Mouse (Mus musculus) limb, embryonic 13.5 days (tissue): ENCODE results near the gene Syt3. TPM values are rescaled to one million over a fixed set of nuclear protein-coding genes. Genes with fewer than 3 reads are reported as not detected.

Source experiments
- ATAC-seq: fragments of 200-750 bp; cut with Nextera tagmentation; 2 replicates; pipeline ENCODE4 v1.8.0; 2017; ENCODE audit warnings: low read depth, moderate number of reproducible peaks, moderate TSS enrichment; ENCODE audit not compliant: low FRiP score
- H3K27ac ChIP-seq: fragments of 300-500 bp; sonication (generic); 2 replicates; pipeline ENCODE4 v1.5.1; 2015; ENCODE audit warnings: inconsistent platforms, mild to moderate bottlenecking, moderate library complexity
- H3K27me3 ChIP-seq: fragments of 300-500 bp; sonication (generic); 2 replicates; pipeline ENCODE4 v1.6.1; 2015; ENCODE audit warnings: mild to moderate bottlenecking, inconsistent platforms
- H3K36me3 ChIP-seq: fragments of 300-500 bp; sonication (generic); 2 replicates; pipeline ENCODE4 v1.6.1; 2015; ENCODE audit warnings: inconsistent platforms, mild to moderate bottlenecking, moderate library complexity
- H3K4me1 ChIP-seq: fragments of 300-500 bp; sonication (generic); 2 replicates; pipeline ENCODE4 v1.6.1; 2015; ENCODE audit warnings: inconsistent platforms
- H3K4me2 ChIP-seq: fragments of 300-500 bp; sonication (generic); replicated peaks from 2 replicates; pipeline ENCODE4 v1.6.1; 2015; ENCODE audit warnings: inconsistent platforms, mild to moderate bottlenecking, moderate library complexity
- H3K4me3 ChIP-seq: fragments of 300-500 bp; sonication (generic); 2 replicates; pipeline ENCODE4 v1.5.1; 2015; ENCODE audit warnings: moderate library complexity, mild to moderate bottlenecking, inconsistent platforms
- H3K9ac ChIP-seq: fragments of 300-500 bp; sonication (generic); 2 replicates; pipeline ENCODE4 v1.6.1; 2015; ENCODE audit warnings: mild to moderate bottlenecking, inconsistent platforms
- H3K9me3 ChIP-seq: fragments of 300-500 bp; sonication (generic); 2 replicates; pipeline ENCODE4 v1.6.1; 2016; ENCODE audit warnings: inconsistent platforms
- WGBS: fragments of 180-500 bp; shearing (Covaris S2); methylation state at CpG from one replicate; pipeline ENCODE4 v1.1.7; 2015; 5-methylcytosine and 5-hydroxymethylcytosine counted together
- polyA plus RNA-seq: library from polyadenylated mRNA; unstranded; fragments of >200 nt; fragmentation: Nextera tagmentation; extraction: Ambion mirVana; gene quantifications from 2 replicates; pipeline ENCODE4 v1.2.1, GENCODE M21; 2015

Gene Syt3
- polyA plus RNA-seq, 1 experiment from 2014 or later: 3.5 TPM

DNA sequence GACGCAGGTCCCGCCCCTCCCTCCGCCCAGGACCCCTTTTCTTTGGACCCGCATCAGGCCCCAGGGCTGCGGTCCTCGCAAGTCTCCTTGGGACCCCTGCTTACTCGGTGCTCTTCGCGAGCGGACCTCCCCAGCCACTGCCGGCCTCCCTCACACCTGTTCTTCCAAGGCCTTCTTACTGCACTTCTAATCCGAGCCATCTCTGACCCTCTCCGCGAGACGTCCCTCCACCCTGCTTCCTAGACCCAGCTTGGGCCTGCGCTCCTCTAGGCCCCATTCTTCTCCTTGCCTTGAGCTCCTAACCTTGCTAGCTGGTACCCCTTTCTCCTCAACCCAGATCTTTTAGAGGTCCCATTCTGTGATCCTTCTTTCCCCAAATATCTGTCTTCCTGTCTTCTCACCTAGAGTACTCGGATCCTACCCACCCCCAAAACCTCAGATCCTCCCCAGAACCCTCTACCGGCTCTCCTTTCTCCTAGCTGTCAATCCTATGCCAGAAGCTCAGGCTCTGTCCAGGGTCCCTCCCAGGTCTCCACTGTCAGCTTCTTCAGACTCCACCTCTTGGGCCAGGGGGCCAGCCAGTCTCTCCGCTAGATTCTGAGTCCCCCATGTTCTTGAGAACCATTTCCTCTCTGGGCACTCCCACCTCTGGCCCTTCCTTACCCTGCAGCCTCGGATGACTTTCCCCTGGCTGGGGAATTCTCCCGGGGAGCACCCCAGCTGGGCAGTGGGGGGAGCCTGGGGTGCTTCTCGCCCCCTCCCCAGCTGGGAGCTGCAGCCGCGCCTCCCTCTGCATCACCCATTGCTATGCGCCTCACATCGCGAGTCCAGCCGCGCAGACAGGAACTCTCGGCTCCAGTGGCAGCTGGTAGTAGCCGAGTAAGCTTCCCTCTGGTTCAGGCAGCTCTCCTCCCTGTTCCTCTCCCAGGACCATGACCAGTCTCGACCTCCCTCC lies 45.9 kb downstream of the Syt3 start:
- Histone ChIP-seq H3K27ac (no peak overlapping the region), H3K4me1 (peaks cover 25% of the 10 kb centered on the region), H3K4me3 (peak overlapping the region; percentile 64), H3K9ac (peak overlapping the region; percentile 78), H3K27me3 (peaks cover 85% of the 10 kb centered on the region), H3K9me3 (no peaks in the 10 kb centered on the region), H3K36me3 (no peaks in the 10 kb centered on the region), H3K4me2 (peak overlapping the region; percentile 81)
- WGBS: 3% methylated on average over 32 of the region's 32 CpGs
- no peak for ATAC-seq

DNA sequence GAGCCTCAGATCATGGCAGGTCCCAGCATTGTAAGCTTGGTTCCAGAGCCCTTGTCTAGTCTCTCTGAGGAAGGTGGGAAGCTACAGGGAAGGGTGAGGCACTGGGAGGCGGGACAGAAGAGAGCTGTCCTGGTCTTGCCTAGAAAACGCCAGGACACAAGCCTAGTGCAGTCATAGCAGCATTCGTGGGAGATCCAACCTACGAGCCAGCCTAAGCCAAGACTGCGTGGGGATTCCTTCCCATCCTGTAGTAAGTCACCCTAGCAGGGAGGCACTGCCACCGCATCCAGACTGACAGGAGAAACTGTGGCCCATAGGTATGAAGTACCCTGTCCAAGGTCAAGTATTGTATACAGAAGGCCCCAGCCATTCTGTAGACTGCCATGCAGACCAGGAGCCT lies 48.6 kb downstream of the Syt3 start:
- Histone ChIP-seq H3K4me3 (no peak overlapping the region), H3K4me2 (no peak overlapping the region), H3K9me3 (no peaks in the 10 kb centered on the region), H3K27me3 (peaks cover 87% of the 10 kb centered on the region), H3K9ac (no peak overlapping the region), H3K27ac (no peak overlapping the region), H3K4me1 (peaks cover 21% of the 10 kb centered on the region), H3K36me3 (no peaks in the 10 kb centered on the region)
- 68% methylated on average over 6 of the region's 6 CpGs for WGBS
- no peak for ATAC-seq

DNA sequence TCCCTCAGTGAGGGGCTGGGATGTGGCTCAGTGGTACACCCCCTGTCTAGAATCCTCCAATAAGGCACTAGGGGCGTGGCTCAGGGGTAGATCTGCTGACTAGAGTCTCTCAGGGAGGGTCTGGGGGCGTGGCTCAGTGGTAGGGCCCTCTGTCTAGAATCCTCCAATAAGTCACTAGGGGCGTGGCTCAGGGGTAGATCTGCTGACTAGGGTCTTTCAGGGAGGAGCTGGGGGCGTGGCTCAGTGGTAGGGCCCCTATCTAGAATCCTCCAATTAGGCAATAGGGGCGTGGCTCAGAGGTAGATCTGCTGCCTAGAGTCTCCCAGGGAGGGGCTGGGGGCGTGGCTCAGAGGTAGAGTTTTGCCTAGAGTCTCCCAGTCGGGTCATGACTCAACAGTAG lies 49.5 kb downstream of the Syt3 start:
- no peaks in the 10 kb centered on the region for H3K9me3 ChIP-seq
- no peaks in the 10 kb centered on the region for H3K36me3 ChIP-seq
- no peak overlapping the region for H3K4me3 ChIP-seq
- H3K27me3 ChIP-seq: peaks cover 87% of the 10 kb centered on the region
- H3K9ac ChIP-seq: no peak overlapping the region
- H3K4me1 ChIP-seq: peaks cover 14% of the 10 kb centered on the region
- 2% methylated on average over 7 of the region's 7 CpGs for WGBS
- no peak overlapping the region for H3K27ac ChIP-seq
- 0 out of 2 replicates have a peak, but pooled peaks have one; percentile 20 for ATAC-seq
- no peak overlapping the region for H3K4me2 ChIP-seq

DNA sequence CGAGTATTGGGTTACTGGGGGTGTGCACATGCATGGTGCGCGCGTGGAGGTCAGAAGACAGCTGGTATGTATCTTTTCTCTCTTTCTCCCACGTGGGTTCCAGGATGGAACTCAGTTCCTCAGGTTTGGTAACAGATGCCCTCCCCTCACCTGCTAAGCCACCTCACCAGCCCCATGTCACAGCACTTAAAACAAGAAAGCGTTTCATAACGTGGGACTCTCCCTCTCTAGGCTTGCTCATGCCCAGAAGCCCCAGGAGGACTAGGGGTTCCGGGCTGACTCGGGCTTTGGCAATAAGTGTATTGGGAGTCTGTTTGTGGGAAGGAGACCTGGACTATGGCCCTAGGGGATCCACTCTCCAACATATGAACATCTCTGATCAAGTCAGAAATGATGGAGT lies 50.2 kb downstream of the Syt3 start:
- Histone ChIP-seq H3K27ac (no peak overlapping the region), H3K4me3 (no peak overlapping the region), H3K36me3 (no peaks in the 10 kb centered on the region), H3K4me1 (peaks cover 12% of the 10 kb centered on the region), H3K4me2 (no peak overlapping the region), H3K9ac (no peak overlapping the region), H3K9me3 (no peaks in the 10 kb centered on the region), H3K27me3 (peaks cover 90% of the 10 kb centered on the region)
- no peak for ATAC-seq
- 52% methylated on average over 9 of the region's 9 CpGs for WGBS

DNA sequence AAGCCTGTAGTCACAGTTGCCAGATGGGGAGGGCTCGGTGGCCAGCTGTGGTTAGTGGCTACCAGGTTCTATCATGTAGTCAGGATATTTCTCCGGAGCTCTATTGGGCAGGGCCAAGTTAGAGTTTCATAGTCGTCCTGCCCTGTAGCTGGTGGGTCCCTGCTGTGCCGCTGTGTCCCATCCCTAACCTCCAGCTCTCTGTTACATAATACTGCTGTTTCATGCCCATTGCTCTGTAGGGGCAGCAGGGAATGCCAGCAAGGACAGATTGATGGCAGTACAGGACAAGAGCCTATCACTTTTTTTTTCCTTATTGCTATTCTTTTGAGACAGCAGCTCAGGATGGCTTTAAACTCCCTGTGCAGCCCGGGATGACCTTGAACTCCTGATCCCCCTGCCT lies 51.9 kb downstream of the Syt3 start:
- no peak overlapping the region for H3K4me2 ChIP-seq
- H3K36me3 ChIP-seq: no peaks in the 10 kb centered on the region
- ATAC-seq: no peak
- no peak overlapping the region for H3K27ac ChIP-seq
- no peak overlapping the region for H3K9ac ChIP-seq
- WGBS: 70% methylated on average over 5 of the region's 5 CpGs
- no peaks in the 10 kb centered on the region for H3K9me3 ChIP-seq
- H3K4me3 ChIP-seq: no peak overlapping the region
- peaks cover 90% of the 10 kb centered on the region for H3K27me3 ChIP-seq
- no peaks in the 10 kb centered on the region for H3K4me1 ChIP-seq

DNA sequence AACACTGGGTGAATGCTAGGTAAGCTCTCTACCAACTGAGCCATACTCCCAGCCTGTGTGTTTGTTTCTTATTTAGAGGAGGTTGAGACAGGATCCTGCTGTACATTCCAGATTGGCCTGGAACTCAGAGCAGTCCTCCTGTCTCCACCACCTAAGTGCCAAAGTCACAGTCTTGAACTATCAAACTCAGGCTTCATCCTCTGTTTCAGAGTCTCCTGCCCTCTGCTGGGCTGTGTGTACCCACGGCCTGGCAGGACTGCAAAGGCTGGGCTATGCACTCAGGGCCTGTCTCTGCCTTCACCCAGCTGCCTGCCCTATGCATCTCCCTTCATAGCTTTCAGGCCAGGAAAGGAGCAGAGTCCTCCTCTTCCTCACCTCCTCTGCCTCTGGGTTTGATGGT lies 52.4 kb downstream of the Syt3 start:
- no peak overlapping the region for H3K4me2 ChIP-seq
- no peak for ATAC-seq
- no peak overlapping the region for H3K27ac ChIP-seq
- H3K4me3 ChIP-seq: no peak overlapping the region
- WGBS: 6% methylated on average over 1 of the region's 1 CpGs
- no peaks in the 10 kb centered on the region for H3K36me3 ChIP-seq
- peaks cover 90% of the 10 kb centered on the region for H3K27me3 ChIP-seq
- H3K9ac ChIP-seq: no peak overlapping the region
- H3K4me1 ChIP-seq: no peaks in the 10 kb centered on the region
- H3K9me3 ChIP-seq: no peaks in the 10 kb centered on the region

DNA sequence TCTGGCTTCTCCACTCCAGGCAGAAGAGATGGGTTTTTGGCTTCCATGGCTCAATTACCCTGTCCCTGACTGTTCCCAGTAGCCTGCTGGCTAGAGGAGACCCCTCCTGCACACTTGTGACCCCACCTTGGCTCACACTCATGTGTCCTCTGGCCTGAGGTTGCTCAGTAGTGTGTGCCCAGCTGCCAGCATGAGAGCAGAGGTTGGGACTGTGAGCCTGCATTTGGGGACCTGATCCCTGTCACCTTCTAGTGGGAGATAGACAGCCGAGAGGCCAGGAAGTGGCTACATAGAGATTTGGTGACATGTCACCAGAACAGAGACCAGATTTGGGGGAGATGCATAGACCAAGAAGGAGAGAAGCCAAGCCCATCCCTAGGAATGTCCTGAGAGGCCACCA lies 53.3 kb downstream of the Syt3 start:
- no peak overlapping the region for H3K27ac ChIP-seq
- H3K9me3 ChIP-seq: no peaks in the 10 kb centered on the region
- peaks cover 7% of the 10 kb centered on the region for H3K4me1 ChIP-seq
- H3K36me3 ChIP-seq: no peaks in the 10 kb centered on the region
- peaks cover 90% of the 10 kb centered on the region for H3K27me3 ChIP-seq
- H3K4me2 ChIP-seq: no peak overlapping the region
- 61% methylated on average over 1 of the region's 1 CpGs for WGBS
- no peak overlapping the region for H3K4me3 ChIP-seq
- no peak for ATAC-seq
- no peak overlapping the region; the same call in 1 of the 2 replicates for H3K9ac ChIP-seq

DNA sequence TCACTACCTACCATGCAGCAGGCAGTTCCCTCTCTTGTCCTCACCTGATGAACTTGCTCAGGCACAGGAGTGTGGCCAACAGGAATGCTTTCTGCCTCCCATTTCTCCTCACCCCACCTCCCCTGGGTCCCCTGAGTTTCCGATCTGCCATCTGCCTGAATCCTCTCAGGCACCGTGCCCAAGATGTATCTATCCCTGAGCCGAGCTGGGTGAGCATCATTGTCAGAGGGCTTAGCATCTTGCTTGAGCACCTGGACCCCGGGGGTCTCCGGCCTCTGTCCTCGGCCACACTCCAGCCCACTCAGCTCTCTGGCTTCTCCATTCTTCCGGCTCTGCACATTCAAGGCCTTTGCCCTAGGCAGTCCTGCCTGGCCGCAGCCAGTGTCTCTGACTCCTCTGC lies 54.0 kb downstream of the Syt3 start:
- no peak overlapping the region for H3K27ac ChIP-seq
- H3K36me3 ChIP-seq: no peaks in the 10 kb centered on the region
- H3K4me1 ChIP-seq: peaks cover 14% of the 10 kb centered on the region
- no peak overlapping the region for H3K4me2 ChIP-seq
- no peak overlapping the region for H3K9ac ChIP-seq
- no peaks in the 10 kb centered on the region for H3K9me3 ChIP-seq
- 69% methylated on average over 8 of the region's 8 CpGs for WGBS
- no peak overlapping the region for H3K4me3 ChIP-seq
- peaks cover 90% of the 10 kb centered on the region for H3K27me3 ChIP-seq
- ATAC-seq: no peak

DNA sequence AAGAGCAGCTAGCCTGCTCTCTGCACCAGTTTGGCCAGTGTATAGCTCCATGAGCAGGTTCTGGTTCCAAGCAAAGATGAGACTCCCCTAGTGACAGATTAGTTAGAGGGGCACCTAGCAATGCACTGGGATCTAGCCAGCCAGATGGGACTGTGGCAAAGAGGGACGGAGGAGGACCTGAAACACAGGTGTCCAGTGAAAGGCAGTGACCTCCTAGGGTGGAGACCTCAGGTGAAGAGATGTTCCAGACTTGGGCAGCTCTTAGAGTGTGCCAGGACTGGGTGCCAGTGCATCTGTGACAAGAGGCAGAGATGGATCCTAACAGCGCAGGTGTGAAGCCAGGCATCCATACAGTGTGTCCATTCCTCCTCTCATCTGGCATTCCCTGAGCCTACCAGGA lies 55.8 kb downstream of the Syt3 start:
- no peak for ATAC-seq
- Histone ChIP-seq H3K4me2 (no peak overlapping the region), H3K4me1 (peaks cover 20% of the 10 kb centered on the region), H3K9me3 (no peaks in the 10 kb centered on the region), H3K27me3 (peaks cover 92% of the 10 kb centered on the region), H3K27ac (no peak overlapping the region), H3K9ac (no peak overlapping the region), H3K36me3 (no peaks in the 10 kb centered on the region), H3K4me3 (no peak overlapping the region)
- WGBS: 53% methylated on average over 2 of the region's 2 CpGs

DNA sequence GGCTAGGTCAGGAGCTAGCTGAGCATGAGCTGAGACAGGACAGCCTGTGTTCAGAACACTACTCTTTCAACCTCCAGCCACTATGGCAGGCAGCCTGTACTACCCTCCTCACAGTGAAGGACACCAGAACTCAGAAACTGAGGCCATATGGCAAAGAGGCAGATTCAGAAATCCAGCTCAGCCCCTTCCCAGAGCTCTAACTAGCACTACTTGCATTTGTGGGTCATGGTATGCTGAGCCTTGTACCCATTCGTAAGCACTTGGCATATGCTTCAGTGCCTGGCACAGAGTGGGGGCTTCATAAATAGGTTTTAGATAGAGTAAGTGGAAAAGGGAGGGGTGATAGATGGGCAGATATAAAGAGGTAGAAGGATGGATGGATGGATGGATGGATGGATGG lies 56.6 kb downstream of the Syt3 start:
- Histone ChIP-seq H3K36me3 (no peaks in the 10 kb centered on the region), H3K27ac (no peak overlapping the region), H3K4me3 (no peak overlapping the region), H3K27me3 (peaks cover 92% of the 10 kb centered on the region), H3K9me3 (no peaks in the 10 kb centered on the region), H3K4me1 (peaks cover 24% of the 10 kb centered on the region), H3K4me2 (no peak overlapping the region), H3K9ac (no peak overlapping the region)
- no peak for ATAC-seq
- WGBS: 76% methylated on average over 1 of the region's 1 CpGs

DNA sequence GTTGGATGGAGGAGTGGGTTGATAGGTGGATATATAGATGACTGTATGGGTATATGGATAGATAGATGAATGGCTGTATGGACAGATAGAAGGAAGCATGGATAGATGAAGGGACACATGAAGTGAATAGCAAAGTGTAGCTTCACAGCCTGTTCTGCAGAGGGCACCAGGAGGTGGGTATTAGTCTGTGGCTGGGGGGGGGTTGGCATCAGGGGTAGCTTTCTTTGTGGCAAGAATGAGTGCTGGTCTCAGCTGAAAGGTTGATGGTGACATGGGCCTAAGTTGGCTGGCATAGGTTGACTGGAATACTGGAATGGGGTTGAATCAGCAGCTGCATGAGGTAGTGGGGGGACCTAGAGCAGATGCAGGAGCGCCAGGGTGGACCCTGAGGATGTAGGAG lies 57.3 kb downstream of the Syt3 start:
- no peak for ATAC-seq
- H3K9ac ChIP-seq: no peak overlapping the region
- H3K4me1 ChIP-seq: peaks cover 24% of the 10 kb centered on the region
- no peak overlapping the region for H3K27ac ChIP-seq
- peaks cover 93% of the 10 kb centered on the region for H3K27me3 ChIP-seq
- WGBS: 11% methylated on average over 1 of the region's 1 CpGs
- no peaks in the 10 kb centered on the region for H3K36me3 ChIP-seq
- H3K9me3 ChIP-seq: no peaks in the 10 kb centered on the region
- H3K4me3 ChIP-seq: 0 out of 2 replicates have a peak overlapping the region, but pooled peaks have one; percentile 38
- peak overlapping the region; percentile 59 for H3K4me2 ChIP-seq

DNA sequence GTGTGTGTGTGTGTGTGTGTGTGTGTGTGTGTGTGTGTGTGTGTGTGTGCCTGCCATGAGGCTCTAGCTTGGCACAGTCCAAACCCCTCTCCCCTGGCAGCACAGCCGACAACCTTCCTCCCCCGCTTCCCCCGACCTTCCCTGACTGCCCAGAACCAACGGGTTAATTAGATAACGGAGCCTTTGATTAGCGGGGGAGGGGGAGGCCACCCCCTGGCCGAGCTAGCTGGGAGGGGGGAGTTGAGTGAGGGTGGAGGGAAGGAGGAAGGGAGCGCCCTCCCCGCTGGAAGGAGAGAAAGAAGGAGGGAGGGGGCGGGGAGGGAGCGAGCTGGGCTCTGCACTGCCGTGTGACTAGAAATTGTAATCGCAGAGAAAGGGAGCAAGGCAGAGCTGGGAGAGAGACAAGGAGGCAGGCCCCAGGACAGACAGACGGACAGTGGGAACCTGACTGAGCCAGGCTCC lies 57.8 kb downstream of the Syt3 start:
- ATAC-seq: 0 out of 2 replicates have a peak, but pooled peaks have one; percentile 21
- Histone ChIP-seq H3K36me3 (no peaks in the 10 kb centered on the region), H3K4me2 (peak overlapping the region; percentile 59), H3K27ac (no peak overlapping the region), H3K4me3 (peak overlapping the region; percentile 38), H3K4me1 (peaks cover 24% of the 10 kb centered on the region), H3K9ac (peak overlapping the region; percentile 60), H3K27me3 (peaks cover 95% of the 10 kb centered on the region), H3K9me3 (no peaks in the 10 kb centered on the region)
- WGBS: 0% methylated on average over 12 of the region's 14 CpGs
